Mouse (Mus musculus) thymus, adult 2 months (tissue): ENCODE results near the gene Zcchc14.

Experiments used
- CTCF ChIP-seq: fragments of 200-500 bp; IDR thresholded peaks from 2 replicates; pipeline ENCODE4 v1.5.1; 2012; ENCODE audit warnings: mild to moderate bottlenecking, control low read depth, low read length, moderate library complexity, borderline replicate concordance; ENCODE audit not compliant: control insufficient read depth, poor library complexity, insufficient read depth; ENCODE audit errors: extremely low read depth
- POLR2A ChIP-seq: fragments of 200-500 bp; IDR thresholded peaks from 2 replicates; pipeline ENCODE4 v1.6.1; 2012; ENCODE audit warnings: mild to moderate bottlenecking, low read length, control low read depth, moderate library complexity; ENCODE audit not compliant: control insufficient read depth, poor library complexity, insufficient read depth; ENCODE audit errors: extremely low read depth

DNA sequence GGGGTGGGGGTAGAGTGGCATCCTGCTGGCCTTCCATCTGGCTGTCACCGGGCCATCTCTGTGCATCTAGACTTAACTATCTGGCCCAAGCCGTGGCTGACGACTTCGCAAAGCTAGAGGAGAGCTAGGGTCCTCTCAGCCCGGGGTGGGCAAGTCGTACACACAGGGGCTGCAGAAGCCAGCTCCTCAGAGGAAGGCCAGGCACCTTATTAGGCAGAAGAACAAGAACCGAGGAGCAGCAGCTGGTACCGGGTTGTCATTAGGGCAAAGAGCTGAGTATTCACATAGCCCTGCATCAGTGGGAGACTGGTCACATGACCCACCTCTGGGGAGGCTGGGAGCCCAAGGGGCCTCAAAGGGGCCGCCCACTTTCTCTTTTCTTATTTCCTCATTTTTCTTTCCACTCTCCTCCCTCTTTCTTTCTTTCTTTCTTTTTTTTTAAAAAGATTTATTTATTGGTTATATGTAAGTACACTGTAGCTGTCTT, 46.0 kb upstream of the Zcchc14 start:
- no peak for TF ChIP-seq POLR2A
- TF ChIP-seq CTCF = no peak
